Mouse (Mus musculus): Measurements from ENCODE around the gene Synpo2.

DNA sequence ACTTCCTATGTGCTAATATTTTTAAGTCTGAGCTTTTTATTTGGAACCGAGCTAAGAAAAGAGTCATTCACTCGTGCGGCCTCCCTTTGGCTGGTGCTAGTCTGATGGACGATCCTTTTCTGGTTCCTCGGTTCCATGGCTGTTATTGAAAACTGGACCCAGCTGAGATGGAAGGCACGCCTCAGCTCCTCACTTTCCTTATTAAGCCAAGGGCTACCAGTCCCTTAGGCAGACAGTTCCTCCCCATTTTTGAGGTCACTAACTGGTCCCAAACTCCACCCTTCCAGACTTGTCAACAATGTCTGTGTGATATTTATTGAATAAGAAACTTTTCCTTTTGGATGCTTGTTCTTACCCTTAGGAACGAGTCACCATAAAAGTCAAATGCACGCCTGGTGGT lies 112.1 kb downstream of the Synpo2 start:
- TF ChIP-seq CTCF (IDR thresholded peaks at IDR 0.05; ENCODE audit: low read depth, low read length) (no peak), TAL1 (conservative IDR thresholded peaks at IDR 0.05; ENCODE audit: low read depth, low read length) (no peak)

All from G1E (cell line).